Mouse (Mus musculus): ENCODE measurements around the gene Cd300lg. TPM values are rescaled to one million over a fixed set of nuclear protein-coding genes. Genes with fewer than 3 reads are reported as not detected.

Gene Cd300lg
- polyA plus RNA-seq, 1 experiment from 2014 or later: 0.50 TPM

GRCm38 (mm10) chr11:102051954-102052353, 10.6 kb downstream of the Cd300lg start:
- WGBS (ENCODE audit: missing documents): 89% methylated on average over 4 of the region's 4 CpGs
- no peak overlapping the region for H3K4me3 ChIP-seq (ENCODE audit: inconsistent target)
- no peaks in the 10 kb centered on the region for H3K36me3 ChIP-seq (ENCODE audit: inconsistent target)
- H3K79me2 ChIP-seq (ENCODE audit: inconsistent target): no peaks in the 10 kb centered on the region
- no peak overlapping the region for H3K27ac ChIP-seq

GRCm38 (mm10) chr11:102052697-102053096, 11.4 kb downstream of the Cd300lg start:
- WGBS (ENCODE audit: missing documents): 95% methylated on average over 12 of the region's 12 CpGs
- H3K36me3 ChIP-seq (ENCODE audit: inconsistent target): no peaks in the 10 kb centered on the region
- H3K4me3 ChIP-seq (ENCODE audit: inconsistent target): no peak overlapping the region
- no peak overlapping the region for H3K27ac ChIP-seq
- no peaks in the 10 kb centered on the region for H3K79me2 ChIP-seq (ENCODE audit: inconsistent target)

- no peaks in the 10 kb centered on the region for H3K36me3 ChIP-seq (ENCODE audit: inconsistent target)
- 79% methylated on average over 7 of the region's 7 CpGs for WGBS (ENCODE audit: missing documents)
- H3K79me2 ChIP-seq (ENCODE audit: inconsistent target): no peaks in the 10 kb centered on the region
- no peak overlapping the region for H3K27ac ChIP-seq
- no peak overlapping the region for H3K4me3 ChIP-seq (ENCODE audit: inconsistent target)
Observed at GRCm38 (mm10) chr11:102053183-102053582, 11.9 kb downstream of the Cd300lg start.

GRCm38 (mm10) chr11:102053847-102054246, 12.5 kb downstream of the Cd300lg start:
- Histone ChIP-seq H3K4me3 (ENCODE audit: inconsistent target) (no peak overlapping the region), H3K79me2 (ENCODE audit: inconsistent target) (no peaks in the 10 kb centered on the region), H3K36me3 (ENCODE audit: inconsistent target) (no peaks in the 10 kb centered on the region), H3K27ac (no peak overlapping the region)
- 29% methylated on average over 9 of the region's 9 CpGs for WGBS (ENCODE audit: missing documents)

- WGBS (ENCODE audit: missing documents): 3% methylated on average over 23 of the region's 23 CpGs
- Histone ChIP-seq H3K36me3 (ENCODE audit: inconsistent target) (no peaks in the 10 kb centered on the region), H3K27ac (no peak overlapping the region), H3K79me2 (ENCODE audit: inconsistent target) (no peaks in the 10 kb centered on the region), H3K4me3 (ENCODE audit: inconsistent target) (peak overlapping the region; percentile 5; the same call in 1 of the 2 replicates)
Observed at GRCm38 (mm10) chr11:102061236-102061940, 20.1 kb downstream of the Cd300lg start.

- Histone ChIP-seq H3K4me3 (ENCODE audit: inconsistent target) (no peak overlapping the region), H3K27ac (no peak overlapping the region), H3K36me3 (ENCODE audit: inconsistent target) (no peaks in the 10 kb centered on the region), H3K79me2 (ENCODE audit: inconsistent target) (no peaks in the 10 kb centered on the region)
- 35% methylated on average over 16 of the region's 16 CpGs for WGBS (ENCODE audit: missing documents)
Observed at GRCm38 (mm10) chr11:102061941-102062473, 20.7 kb downstream of the Cd300lg start.

GRCm38 (mm10) chr11:102063076-102063475, 21.8 kb downstream of the Cd300lg start:
- no peak overlapping the region for H3K4me3 ChIP-seq (ENCODE audit: inconsistent target)
- no peaks in the 10 kb centered on the region for H3K36me3 ChIP-seq (ENCODE audit: inconsistent target)
- 84% methylated on average over 11 of the region's 13 CpGs for WGBS (ENCODE audit: missing documents)
- H3K27ac ChIP-seq: no peak overlapping the region
- no peaks in the 10 kb centered on the region for H3K79me2 ChIP-seq (ENCODE audit: inconsistent target)

- Histone ChIP-seq H3K27ac (no peak overlapping the region), H3K4me3 (ENCODE audit: inconsistent target) (no peak overlapping the region), H3K36me3 (ENCODE audit: inconsistent target) (no peaks in the 10 kb centered on the region), H3K79me2 (ENCODE audit: inconsistent target) (no peaks in the 10 kb centered on the region)
- 53% methylated on average over 2 of the region's 2 CpGs for WGBS (ENCODE audit: missing documents)
Observed at GRCm38 (mm10) chr11:102068969-102069368, 27.7 kb downstream of the Cd300lg start.

GRCm38 (mm10) chr11:102069633-102070032, 28.3 kb downstream of the Cd300lg start:
- WGBS (ENCODE audit: missing documents): 80% methylated on average over 11 of the region's 11 CpGs
- H3K4me3 ChIP-seq (ENCODE audit: inconsistent target): no peak overlapping the region
- no peaks in the 10 kb centered on the region for H3K36me3 ChIP-seq (ENCODE audit: inconsistent target)
- H3K79me2 ChIP-seq (ENCODE audit: inconsistent target): no peaks in the 10 kb centered on the region
- H3K27ac ChIP-seq: no peak overlapping the region

- H3K27ac ChIP-seq: no peak overlapping the region
- WGBS (ENCODE audit: missing documents): 37% methylated on average over 8 of the region's 13 CpGs
- H3K79me2 ChIP-seq (ENCODE audit: inconsistent target): no peaks in the 10 kb centered on the region
Observed at GRCm38 (mm10) chr11:102070426-102070825, 29.1 kb downstream of the Cd300lg start.

GRCm38 (mm10) chr11:102072729-102073128, 31.4 kb downstream of the Cd300lg start:
- H3K36me3 ChIP-seq (ENCODE audit: inconsistent target): no peaks in the 10 kb centered on the region
- H3K79me2 ChIP-seq (ENCODE audit: inconsistent target): no peaks in the 10 kb centered on the region
- H3K27ac ChIP-seq: no peak overlapping the region
- WGBS (ENCODE audit: missing documents): 31% methylated on average over 5 of the region's 5 CpGs
- H3K4me3 ChIP-seq (ENCODE audit: inconsistent target): no peak overlapping the region

More at GRCm38 (mm10) chr11:102070426-102070825, 29.1 kb downstream of the Cd300lg start:
- no peaks in the 10 kb centered on the region for H3K36me3 ChIP-seq (ENCODE audit: inconsistent target)
- no peak overlapping the region for H3K4me3 ChIP-seq (ENCODE audit: inconsistent target)

- Histone ChIP-seq H3K27ac (no peak overlapping the region), H3K79me2 (ENCODE audit: inconsistent target) (no peaks in the 10 kb centered on the region), H3K4me3 (ENCODE audit: inconsistent target) (no peak overlapping the region), H3K36me3 (ENCODE audit: inconsistent target) (no peaks in the 10 kb centered on the region)
- 86% methylated on average over 14 of the region's 14 CpGs for whole genome bisulfite sequencing (ENCODE audit: missing documents)
Observed at GRCm38 (mm10) chr11:102073722-102074121, 32.4 kb downstream of the Cd300lg start.

GRCm38 (mm10) chr11:102082322-102082721, 41.0 kb downstream of the Cd300lg start:
- no peaks in the 10 kb centered on the region for H3K36me3 ChIP-seq (ENCODE audit: inconsistent target)
- WGBS (ENCODE audit: missing documents): 5% methylated on average over 18 of the region's 18 CpGs
- no peak overlapping the region for H3K4me3 ChIP-seq (ENCODE audit: inconsistent target)
- H3K27ac ChIP-seq: no peak overlapping the region
- no peaks in the 10 kb centered on the region for H3K79me2 ChIP-seq (ENCODE audit: inconsistent target)

GRCm38 (mm10) chr11:102083193-102083592, 41.9 kb downstream of the Cd300lg start:
- WGBS (ENCODE audit: missing documents): 90% methylated on average over 4 of the region's 4 CpGs
- no peak overlapping the region for H3K4me3 ChIP-seq (ENCODE audit: inconsistent target)
- H3K27ac ChIP-seq: no peak overlapping the region
- H3K36me3 ChIP-seq (ENCODE audit: inconsistent target): no peaks in the 10 kb centered on the region
- no peaks in the 10 kb centered on the region for H3K79me2 ChIP-seq (ENCODE audit: inconsistent target)

- Histone ChIP-seq H3K4me3 (ENCODE audit: inconsistent target) (no peak overlapping the region), H3K79me2 (ENCODE audit: inconsistent target) (no peaks in the 10 kb centered on the region), H3K36me3 (ENCODE audit: inconsistent target) (no peaks in the 10 kb centered on the region), H3K27ac (no peak overlapping the region)
- WGBS (ENCODE audit: missing documents): 95% methylated on average over 5 of the region's 7 CpGs
Observed at GRCm38 (mm10) chr11:102084159-102084558, 42.9 kb downstream of the Cd300lg start.
